Mouse (Mus musculus) neural tube, embryonic 15.5 days (tissue): ENCODE results near the gene Irf5. TPM values are rescaled to one million over a fixed set of nuclear protein-coding genes. Genes with fewer than 3 reads are reported as not detected.
"Not testable (repeated sequence)": the region's sequence is repeated elsewhere in the genome, so short reads cannot be mapped to it uniquely, and the experiment has no call there.

ENCODE experiments used
- ATAC-seq: fragments of 200-750 bp; cut with Nextera tagmentation; 2 replicates; pipeline ENCODE4 v1.8.0; 2017; ENCODE audit warnings: mild to moderate bottlenecking, moderate TSS enrichment, moderate library complexity; ENCODE audit not compliant: low FRiP score
- H3K27ac ChIP-seq: fragments of 300-500 bp; sonication (generic); replicated peaks from 2 replicates; pipeline ENCODE4 v1.5.1; 2015; ENCODE audit warnings: mild to moderate bottlenecking, inconsistent platforms
- H3K27me3 ChIP-seq: fragments of 300-500 bp; sonication (generic); replicated peaks from 2 replicates; pipeline ENCODE4 v1.6.1; 2015; ENCODE audit warnings: inconsistent platforms
- H3K36me3 ChIP-seq: fragments of 300-500 bp; sonication (generic); 2 replicates; pipeline ENCODE4 v1.6.1; 2015; ENCODE audit warnings: inconsistent platforms
- H3K4me1 ChIP-seq: fragments of 300-500 bp; sonication (generic); 2 replicates; pipeline ENCODE4 v1.6.1; 2015; ENCODE audit warnings: inconsistent platforms
- H3K4me2 ChIP-seq: fragments of 300-500 bp; sonication (generic); 2 replicates; pipeline ENCODE4 v1.6.1; 2015; ENCODE audit warnings: inconsistent platforms, mild to moderate bottlenecking, moderate library complexity
- H3K4me3 ChIP-seq: fragments of 300-500 bp; sonication (generic); replicated peaks from 2 replicates; pipeline ENCODE4 v1.5.1; 2015; ENCODE audit warnings: mild to moderate bottlenecking, inconsistent platforms
- H3K9ac ChIP-seq: fragments of 300-500 bp; sonication (generic); replicated peaks from 2 replicates; pipeline ENCODE4 v1.6.1; 2015; ENCODE audit warnings: mild to moderate bottlenecking, inconsistent platforms
- H3K9me3 ChIP-seq: fragments of 300-500 bp; sonication (generic); replicated peaks from 2 replicates; pipeline ENCODE4 v1.6.1; 2016; ENCODE audit warnings: inconsistent platforms
- WGBS: fragments of 180-500 bp; shearing (Covaris S2); methylation state at CpG from one replicate; pipeline ENCODE4 v1.1.7; 2015; ENCODE audit warnings: mixed read lengths; 5-methylcytosine and 5-hydroxymethylcytosine counted together
- polyA plus RNA-seq: library from polyadenylated mRNA; unstranded; fragments of >200 nt; fragmentation: Nextera tagmentation; extraction: Ambion mirVana; gene quantifications from 2 replicates; pipeline ENCODE4 v1.2.1, GENCODE M21; 2015

Gene Irf5
- polyA plus RNA-seq, 1 experiment from 2014 or later: 2.7 TPM

GRCm38 (mm10) chr6:29548086-29548485 is 21.7 kb downstream of the Irf5 start:
- no peak overlapping the region for H3K4me2 ChIP-seq
- ATAC-seq: no peak
- no peak overlapping the region for H3K27ac ChIP-seq
- no peaks in the 10 kb centered on the region for H3K27me3 ChIP-seq
- H3K4me1 ChIP-seq: no peaks in the 10 kb centered on the region
- peaks cover 70% of the 10 kb centered on the region for H3K36me3 ChIP-seq
- no peaks in the 10 kb centered on the region for H3K9me3 ChIP-seq
- H3K4me3 ChIP-seq: no peak overlapping the region
- H3K9ac ChIP-seq: no peak overlapping the region
- WGBS: 100% methylated on average over 1 of the region's 1 CpGs

GRCm38 (mm10) chr6:29552526-29552925 is 26.1 kb downstream of the Irf5 start:
- Histone ChIP-seq H3K4me1 (no peaks in the 10 kb centered on the region), H3K9ac (no peak overlapping the region), H3K9me3 (no peaks in the 10 kb centered on the region), H3K27ac (no peak overlapping the region), H3K4me3 (no peak overlapping the region), H3K36me3 (peaks cover 74% of the 10 kb centered on the region), H3K4me2 (no peak overlapping the region), H3K27me3 (no peaks in the 10 kb centered on the region)
- ATAC-seq: no peak
- WGBS: 93% methylated on average over 2 of the region's 2 CpGs

DNA sequence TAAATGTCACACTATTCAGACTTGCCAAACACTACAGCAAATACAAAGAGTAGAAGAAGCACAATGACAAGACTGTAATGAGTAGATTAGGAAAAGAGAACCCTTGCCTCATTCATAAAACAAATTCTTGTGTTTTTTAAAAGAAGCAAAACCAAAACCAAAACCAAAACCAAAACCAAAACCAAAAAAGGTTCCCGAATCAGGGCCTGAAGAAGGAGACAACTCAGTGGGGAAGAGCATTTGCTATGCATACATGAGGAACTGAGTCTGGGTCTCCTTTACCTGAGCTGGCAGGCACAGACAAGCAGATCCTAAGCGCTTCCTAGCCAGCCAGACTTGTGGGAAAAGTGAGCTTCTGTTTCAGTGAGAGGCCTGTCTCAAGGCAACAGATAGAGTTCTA is 30.7 kb downstream of the Irf5 start:
- peaks cover 74% of the 10 kb centered on the region for H3K36me3 ChIP-seq
- no peak overlapping the region for H3K4me2 ChIP-seq

DNA sequence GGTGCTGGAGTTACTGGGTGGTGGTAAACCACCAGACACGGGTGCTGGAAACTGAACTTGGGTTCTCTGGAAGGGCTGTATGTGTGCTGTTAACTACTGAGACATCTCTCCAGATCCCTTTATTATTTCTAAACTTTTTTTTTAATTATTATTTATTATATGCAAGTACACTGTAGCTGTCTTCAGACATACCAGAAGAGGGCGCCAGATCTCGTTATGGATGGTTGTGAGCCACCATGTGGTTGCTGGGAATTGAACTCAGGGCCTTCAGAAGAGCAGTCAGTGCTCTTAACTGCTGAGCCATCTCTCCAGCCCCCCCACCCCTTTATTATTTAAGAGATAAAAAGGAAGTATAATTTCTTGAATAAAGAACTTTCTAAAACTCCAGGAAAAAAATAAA is 50.0 kb downstream of the Irf5 start:
- H3K4me2 ChIP-seq, H3K4me3 ChIP-seq, ATAC-seq, H3K9ac ChIP-seq, H3K27ac ChIP-seq, H3K9me3 ChIP-seq, H3K27me3 ChIP-seq, H3K4me1 ChIP-seq: not testable (repeated sequence)
- H3K36me3 ChIP-seq: peaks cover 72% of the 10 kb centered on the region
- 92% methylated on average over 3 of the region's 3 CpGs for WGBS

More for the DNA sequence above, 30.7 kb downstream of the Irf5 start:
- Histone ChIP-seq H3K4me1 (no peaks in the 10 kb centered on the region), H3K9ac (no peak overlapping the region), H3K9me3 (no peaks in the 10 kb centered on the region), H3K27ac (no peak overlapping the region), H3K27me3 (no peaks in the 10 kb centered on the region), H3K4me3 (no peak overlapping the region)
- 94% methylated on average over 2 of the region's 2 CpGs for WGBS
- no peak for ATAC-seq

- Histone ChIP-seq H3K36me3 (peaks cover 63% of the 10 kb centered on the region), H3K9ac (no peak overlapping the region), H3K27me3 (no peaks in the 10 kb centered on the region), H3K4me3 (no peak overlapping the region), H3K9me3 (no peaks in the 10 kb centered on the region), H3K27ac (no peak overlapping the region), H3K4me1 (no peaks in the 10 kb centered on the region), H3K4me2 (no peak overlapping the region)
- no peak for ATAC-seq
- WGBS: 93% methylated on average over 1 of the region's 1 CpGs
Measured at GRCm38 (mm10) chr6:29580770-29581169, 54.3 kb downstream of the Irf5 start.

DNA sequence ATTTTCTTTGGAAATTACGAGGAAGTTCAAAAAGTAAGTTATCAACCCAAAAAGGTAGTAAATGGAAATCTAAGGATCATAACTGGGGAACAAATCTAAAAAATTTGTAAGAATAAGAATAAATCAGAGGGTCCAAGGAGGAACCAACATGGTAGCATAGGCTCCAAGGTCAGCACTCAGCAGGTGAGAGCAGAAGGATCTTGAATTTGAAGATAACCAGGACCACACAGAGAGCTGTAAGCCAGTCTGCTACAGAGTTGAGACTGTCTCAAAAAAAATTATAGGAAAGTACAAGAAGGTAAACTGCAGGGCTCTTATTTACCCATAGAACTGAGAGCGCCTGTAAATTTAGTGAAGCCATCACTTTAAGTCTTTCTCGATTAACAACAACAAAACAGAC is 54.8 kb downstream of the Irf5 start:
- ATAC-seq: no peak
- H3K27ac ChIP-seq: no peak overlapping the region
- H3K4me1 ChIP-seq: no peaks in the 10 kb centered on the region
- no peak overlapping the region for H3K4me2 ChIP-seq
- WGBS: 96% methylated on average over 3 of the region's 3 CpGs
- no peaks in the 10 kb centered on the region for H3K27me3 ChIP-seq
- H3K9ac ChIP-seq: no peak overlapping the region
- no peaks in the 10 kb centered on the region for H3K9me3 ChIP-seq
- no peak overlapping the region for H3K4me3 ChIP-seq
- H3K36me3 ChIP-seq: peaks cover 65% of the 10 kb centered on the region

Other genes with a start within 250 kb of the Irf5 start
- gene Fam71f2, start 247.0 kb upstream of the Irf5 start, polyA plus RNA-seq: 0.26 and 0.46 TPM in 2 replicates
- 0.20 TPM in 1 of 2 replicates, not detected in the other for gene Fam71f1, start 207.5 kb upstream of the Irf5 start, polyA plus RNA-seq
- 158 and 182 TPM in 2 replicates for gene Calu, start 178.6 kb upstream of the Irf5 start, polyA plus RNA-seq
- 0.22 and 0.61 TPM in 2 replicates for gene Opn1sw, start 138.2 kb upstream of the Irf5 start, polyA plus RNA-seq
- 49.2 and 53.6 TPM in 2 replicates for gene Ccdc136, start 130.3 kb upstream of the Irf5 start, polyA plus RNA-seq
- 5.2 and 5.3 TPM in 2 replicates for gene Flnc, start 93.4 kb upstream of the Irf5 start, polyA plus RNA-seq
- 347 and 386 TPM in 2 replicates for gene Atp6v1f, start 58.9 kb upstream of the Irf5 start, polyA plus RNA-seq
- gene Atp6v1fnb, start 55.2 kb upstream of the Irf5 start, polyA plus RNA-seq: 0.40 and 0.68 TPM in 2 replicates
- gene Kcp, start 18.7 kb upstream of the Irf5 start, polyA plus RNA-seq: 19.0 and 21.5 TPM in 2 replicates
- 74.9 and 84.0 TPM in 2 replicates for gene Tnpo3, start 83.3 kb downstream of the Irf5 start, polyA plus RNA-seq
- 11.0 and 12.9 TPM in 2 replicates for gene Tspan33, start 167.6 kb downstream of the Irf5 start, polyA plus RNA-seq
- gene Smo, start 208.9 kb downstream of the Irf5 start, polyA plus RNA-seq: 10.8 and 18.3 TPM in 2 replicates
- gene Ahcyl2, start 241.4 kb downstream of the Irf5 start, polyA plus RNA-seq: 19.4 and 20.8 TPM in 2 replicates